Mouse (Mus musculus) CH12.LX (cell line): ENCODE measurements around the gene Prrx2. TPM values are rescaled to one million over a fixed set of nuclear protein-coding genes. Genes with fewer than 3 reads are reported as not detected.

Source experiments
- DNase-seq: peaks from one replicate; pipeline ENCODE4 v3.0.0-alpha.2; 2013; ENCODE audit errors: extremely low read depth
- H3K27ac ChIP-seq: 2 replicates; pipeline ENCODE4 v1.5.1; 2012; ENCODE audit warnings: low read depth, mild to moderate bottlenecking, control low read depth, moderate library complexity; ENCODE audit not compliant: insufficient read depth
- H3K27me3 ChIP-seq: replicated peaks from 2 replicates; pipeline ENCODE3; 2012; ENCODE audit warnings: inconsistent platforms
- H3K36me3 ChIP-seq, 2 experiments: replicated peaks in 1 of 2; 2 replicates each; pipeline versions ENCODE3 to v1.6.1; 2012; ENCODE audit warnings: inconsistent platforms in 1 of 2, low read length in 1 of 2, mild to moderate bottlenecking in 1 of 2, mixed read lengths in 1 of 2, moderate library complexity in 1 of 2; ENCODE audit not compliant: control insufficient read depth in 1 of 2, insufficient read depth in 1 of 2
- H3K4me1 ChIP-seq, 2 experiments: 2 replicates each; pipeline ENCODE4 v1.6.1; 2012; ENCODE audit warnings: inconsistent platforms in 1 of 2, moderate library complexity in 1 of 2; ENCODE audit not compliant: insufficient read depth in 2 of 2, control insufficient read depth in 1 of 2
- H3K4me2 ChIP-seq: 2 replicates; pipeline ENCODE4 v1.6.1; 2012; ENCODE audit warnings: low read depth, mild to moderate bottlenecking, control low read depth; ENCODE audit not compliant: poor library complexity, insufficient read depth, severe bottlenecking
- H3K4me3 ChIP-seq, 3 experiments: fragments of 150-350 bp in 1 of 3; sonication (generic) in 1 of 3; replicated peaks in 1 of 3; 2 replicates each; pipeline versions ENCODE3 to v1.5.1; 2011 to 2012; ENCODE audit warnings: low read depth in 2 of 3, low read length in 2 of 3, mild to moderate bottlenecking in 2 of 3, moderate library complexity in 2 of 3, control low read depth in 1 of 3, improper control_type of control experiment in 1 of 3, inconsistent platforms in 1 of 3, mixed read lengths in 1 of 3; ENCODE audit not compliant: poor library complexity in 1 of 3
- H3K79me2 ChIP-seq: replicated peaks from 2 replicates; pipeline ENCODE4 v1.6.1; 2012; ENCODE audit warnings: mild to moderate bottlenecking, moderate library complexity; ENCODE audit not compliant: control insufficient read depth, poor library complexity, insufficient read depth, severe bottlenecking; ENCODE audit errors: extremely low read depth
- H3K9ac ChIP-seq: 2 replicates; pipeline ENCODE4 v1.6.1; 2012; ENCODE audit warnings: low read depth, mild to moderate bottlenecking, control low read depth, moderate library complexity; ENCODE audit not compliant: insufficient read depth
- H3K9me3 ChIP-seq: replicated peaks from 2 replicates; pipeline ENCODE3; 2012; ENCODE audit warnings: low read length, inconsistent platforms, mixed read lengths
- CHD2 ChIP-seq: IDR thresholded peaks from 2 replicates; pipeline ENCODE4 v1.6.1; 2011; ENCODE audit warnings: low read length, improper control_type of control experiment
- ELF1 ChIP-seq: IDR thresholded peaks from 2 replicates; pipeline ENCODE4 v1.6.1; 2014; ENCODE audit warnings: low read depth, mild to moderate bottlenecking, inconsistent platforms, low read length, improper control_type of control experiment
- HCFC1 ChIP-seq: IDR thresholded peaks from 2 replicates; pipeline ENCODE4 v1.6.1; 2012; ENCODE audit warnings: low read depth, mild to moderate bottlenecking, inconsistent platforms, low read length, improper control_type of control experiment
- JUN ChIP-seq: IDR thresholded peaks from 2 replicates; pipeline ENCODE4 v1.6.1; 2011; ENCODE audit warnings: low read depth, mild to moderate bottlenecking, low read length, improper control_type of control experiment, moderate library complexity; ENCODE audit not compliant: insufficient read depth
- JUND ChIP-seq: conservative IDR thresholded peaks from 2 replicates; pipeline ENCODE4 v1.6.1; 2011; ENCODE audit warnings: low read depth, low read length, improper control_type of control experiment
- KAT2A ChIP-seq: IDR thresholded peaks from 2 replicates; pipeline ENCODE4 v1.6.1; 2012; ENCODE audit warnings: low read length, improper control_type of control experiment, inconsistent platforms; ENCODE audit not compliant: insufficient replicate concordance
- MYC ChIP-seq: IDR thresholded peaks from 2 replicates; pipeline ENCODE4 v1.6.1; 2011; ENCODE audit warnings: low read depth, mild to moderate bottlenecking, improper control_type of control experiment, low read length
- NELFE ChIP-seq: IDR thresholded peaks from 2 replicates; pipeline ENCODE4 v1.6.1; 2011; ENCODE audit warnings: low read depth, low read length, improper control_type of control experiment
- NRF1 ChIP-seq: IDR thresholded peaks from 2 replicates; pipeline ENCODE4 v1.6.1; 2014; ENCODE audit warnings: low read depth, mild to moderate bottlenecking, inconsistent platforms, low read length, improper control_type of control experiment, moderate library complexity
- PAX5 ChIP-seq: IDR thresholded peaks from 2 replicates; pipeline ENCODE4 v1.6.1; 2012; ENCODE audit warnings: low read length, inconsistent platforms, mixed read lengths
- POLR2AphosphoS2 ChIP-seq: IDR thresholded peaks from 2 replicates; pipeline ENCODE4 v1.6.1; 2011; ENCODE audit warnings: low read depth, low read length, improper control_type of control experiment
- RCOR1 ChIP-seq: conservative IDR thresholded peaks from 2 replicates; pipeline ENCODE4 v1.6.1; 2012; ENCODE audit warnings: low read depth, mild to moderate bottlenecking, inconsistent platforms, low read length, improper control_type of control experiment
- SIN3A ChIP-seq: IDR thresholded peaks from 2 replicates; pipeline ENCODE4 v1.6.1; 2012; ENCODE audit warnings: low read length, improper control_type of control experiment, inconsistent platforms
- TBP ChIP-seq: conservative IDR thresholded peaks from 2 replicates; pipeline ENCODE4 v1.6.1; 2011; ENCODE audit warnings: low read depth, low read length, improper control_type of control experiment
- UBTF ChIP-seq: IDR thresholded peaks from 2 replicates; pipeline ENCODE4 v1.6.1; 2012; ENCODE audit warnings: low read depth, mild to moderate bottlenecking, inconsistent platforms, low read length, improper control_type of control experiment, moderate library complexity
- ZMIZ1 ChIP-seq: IDR thresholded peaks from 2 replicates; pipeline ENCODE4 v1.6.1; 2012; ENCODE audit warnings: low read depth, mild to moderate bottlenecking, inconsistent platforms, low read length, improper control_type of control experiment
- dilution Hi-C: fragments of 300-500 bp; cut with MboI; formaldehyde crosslinking; loops from 2 replicates; pipeline ENCODE4 v1.14.3; 2020; ENCODE audit warnings: low sequenced_read_pairs; ENCODE audit not compliant: extremely low pct_unique_long_range_greater_than_20kb, extremely low pct_ligation_motif_present
- in situ Hi-C: fragments of 300-500 bp; cut with MboI; formaldehyde crosslinking; loops from 3 replicates; pipeline ENCODE4 v1.14.3; 2019; ENCODE audit warnings: low sequenced_read_pairs, low pct_ligation_motif_present, low pct_unique_long_range_greater_than_20kb, mixed read lengths
- polyA plus RNA-seq: library from polyadenylated mRNA; unstranded; fragments of >175 nt; gene quantifications from 2 replicates; pipeline ENCODE4 v1.2.1, GENCODE M21; 2012; ENCODE audit warnings: low read depth; ENCODE audit not compliant: insufficient read length
- total RNA-seq, 2 experiments: library from RNA; depleted of rRNA; stranded (reverse); fragments of 300-350 nt in 1 of 2; fragments of >200 nt in 1 of 2; gene quantifications; 2 replicates each; pipeline ENCODE4 v1.2.3; 2012 to 2014

Prrx2 gene
- total and polyA plus RNA-seq, 3 experiments: not detected

GRCm38 (mm10) chr2:30906641-30907040 lies 71.9 kb downstream of the Prrx2 start:
- DNase-seq: no peak
- H3K4me2 ChIP-seq: no peak overlapping the region
- in situ Hi-C loops: no loop called here
- H3K27ac ChIP-seq: no peak overlapping the region
- no peaks in the 10 kb centered on the region for H3K79me2 ChIP-seq
- TF ChIP-seq POLR2AphosphoS2 (no peak), ZMIZ1 (no peak), TBP (no peak), NELFE (no peak), CHD2 (no peak), RCOR1 (no peak), MYC (no peak), ELF1 (no peak), PAX5 (no peak), NRF1 (no peak), UBTF (no peak)
- TF ChIP-seq, all 38 proteins: peak for 0
- Histone ChIP-seq H3K9me3 (no peaks in the 10 kb centered on the region), H3K4me1 (no peaks in the 10 kb centered on the region; a peak in 1 of 4 replicates), H3K4me3 (no peak overlapping the region), H3K9ac (no peak overlapping the region), H3K36me3 (no peaks in the 10 kb centered on the region), H3K27me3 (peaks cover 34% of the 10 kb centered on the region)
- dilution Hi-C loops: no loop called here

- H3K4me3 ChIP-seq: no peak overlapping the region
- dilution Hi-C loops (no loop called here), in situ Hi-C loops (no loop called here)
- no peak overlapping the region for H3K27ac ChIP-seq
- H3K36me3 ChIP-seq: no peaks in the 10 kb centered on the region
- no peak for DNase-seq
- H3K4me2 ChIP-seq: no peak overlapping the region
- no peaks in the 10 kb centered on the region for H3K9me3 ChIP-seq
- no peak overlapping the region for H3K9ac ChIP-seq
- TF ChIP-seq NRF1 (no peak), JUN (no peak), JUND (no peak), SIN3A (no peak), KAT2A (no peak), HCFC1 (no peak)
- H3K4me1 ChIP-seq: peaks cover 0 to 19% of the 10 kb centered on the region in 2 experiments; a peak in 2 of 4 replicates
- peaks cover 3% of the 10 kb centered on the region for H3K27me3 ChIP-seq
- H3K79me2 ChIP-seq: no peaks in the 10 kb centered on the region
Observed at GRCm38 (mm10) chr2:30912291-30912773, 77.6 kb downstream of the Prrx2 start.
